Mouse (Mus musculus) lung, adult 2 months (tissue): Measurements from ENCODE around the gene Tcf7l2. TPM values are rescaled to one million over a fixed set of nuclear protein-coding genes. Genes with fewer than 3 reads are reported as not detected.

Experiments
- DNase-seq: peaks from one replicate; pipeline ENCODE4 v3.0.0; 2022
- H3K4me1 ChIP-seq: fragments of 200-500 bp; 2 replicates; pipeline ENCODE4 v1.6.1; 2011; ENCODE audit warnings: low read length; ENCODE audit not compliant: control insufficient read depth, insufficient read depth
- H3K4me3 ChIP-seq: fragments of 200-500 bp; replicated peaks from 2 replicates; pipeline ENCODE3; 2011; ENCODE audit warnings: low read depth, mild to moderate bottlenecking, control low read depth, low read length; ENCODE audit errors: extremely low read depth
- CTCF ChIP-seq: fragments of 200-500 bp; IDR thresholded peaks from 2 replicates; pipeline ENCODE4 v1.5.1; 2011; ENCODE audit warnings: mild to moderate bottlenecking, low read length, control low read depth; ENCODE audit not compliant: insufficient read depth
- POLR2A ChIP-seq: fragments of 200-500 bp; IDR thresholded peaks from 2 replicates; pipeline ENCODE4 v1.6.1; 2011; ENCODE audit warnings: low read depth, mild to moderate bottlenecking, control low read depth, low read length, borderline replicate concordance; ENCODE audit errors: extremely low read depth
- WGBS: fragments of 180-500 bp; shearing (Covaris S2); methylation state at CpG from one replicate; pipeline ENCODE4 v1.1.7; 2018; 5-methylcytosine and 5-hydroxymethylcytosine counted together
- polyA plus RNA-seq: library from polyadenylated mRNA; depleted of rRNA; stranded (reverse); fragments of >200 nt; gene quantifications from 2 replicates; pipeline ENCODE4 v1.2.3, GENCODE M21; 2012

The Tcf7l2 gene
- polyA plus RNA-seq, 1 experiment = 18.5 TPM

- no peak for DNase-seq
- TF ChIP-seq POLR2A (no peak), CTCF (no peak)
- 45% methylated on average over 4 of the region's 4 CpGs for WGBS
- peaks cover 4% of the 10 kb centered on the region; the same call in 1 of the 2 replicates for H3K4me1 ChIP-seq
- H3K4me3 ChIP-seq = no peak overlapping the region
These were observed 154.3 kb downstream of the Tcf7l2 start for GRCm38 (mm10) chr19:55895807-55896420.

- DNase-seq = no peak
- no peak for TF ChIP-seq POLR2A
- no peak for TF ChIP-seq CTCF
- Histone ChIP-seq H3K4me1 (peaks cover 4% of the 10 kb centered on the region; the same call in 1 of the 2 replicates), H3K4me3 (no peak overlapping the region)
- 84% methylated on average over 10 of the region's 10 CpGs for WGBS
These were observed 155.0 kb downstream of the Tcf7l2 start for GRCm38 (mm10) chr19:55896629-55897028.

GRCm38 (mm10) chr19:55902573-55903385, 161.2 kb downstream of the Tcf7l2 start:
- H3K4me3 ChIP-seq = no peak overlapping the region
- H3K4me1 ChIP-seq = no peaks in the 10 kb centered on the region
- 89% methylated on average over 12 of the region's 12 CpGs for WGBS
- DNase-seq = no peak
- TF ChIP-seq POLR2A (no peak), CTCF (no peak)

- peak; percentile 42 for TF ChIP-seq CTCF
- TF ChIP-seq POLR2A = no peak
- Histone ChIP-seq H3K4me3 (no peak overlapping the region), H3K4me1 (no peaks in the 10 kb centered on the region)
- DNase-seq = no peak
- whole genome bisulfite sequencing = 68% methylated on average over 7 of the region's 7 CpGs
These were observed 167.4 kb downstream of the Tcf7l2 start for GRCm38 (mm10) chr19:55909039-55909438.

- no peak for TF ChIP-seq POLR2A
- no peak for TF ChIP-seq CTCF
- WGBS = 98% methylated on average over 8 of the region's 8 CpGs
These were observed 170.3 kb downstream of the Tcf7l2 start for GRCm38 (mm10) chr19:55911941-55912340.

GRCm38 (mm10) chr19:55912813-55913212, 171.2 kb downstream of the Tcf7l2 start:
- 94% methylated on average over 8 of the region's 8 CpGs for WGBS
- peaks cover 2% of the 10 kb centered on the region; the same call in 1 of the 2 replicates for H3K4me1 ChIP-seq
- no peak overlapping the region for H3K4me3 ChIP-seq
- no peak for DNase-seq
- no peak for TF ChIP-seq POLR2A
- no peak for TF ChIP-seq CTCF

More at GRCm38 (mm10) chr19:55911941-55912340, 170.3 kb downstream of the Tcf7l2 start:
- Histone ChIP-seq H3K4me3 (no peak overlapping the region), H3K4me1 (peaks cover 2% of the 10 kb centered on the region; the same call in 1 of the 2 replicates)
- DNase-seq = no peak

- DNase-seq = no peak
- WGBS = 89% methylated on average over 10 of the region's 10 CpGs
- no peak overlapping the region for H3K4me3 ChIP-seq
- TF ChIP-seq POLR2A (no peak), CTCF (no peak)
- peaks cover 2% of the 10 kb centered on the region; the same call in 1 of the 2 replicates for H3K4me1 ChIP-seq
These were observed 172.0 kb downstream of the Tcf7l2 start for GRCm38 (mm10) chr19:55913585-55913984.

- no peak for DNase-seq
- Histone ChIP-seq H3K4me3 (no peak overlapping the region), H3K4me1 (peaks cover 2% of the 10 kb centered on the region; the same call in 1 of the 2 replicates)
- 72% methylated on average over 20 of the region's 20 CpGs for WGBS
- TF ChIP-seq POLR2A (no peak), CTCF (no peak)
These were observed 173.1 kb downstream of the Tcf7l2 start for GRCm38 (mm10) chr19:55914614-55915211.

GRCm38 (mm10) chr19:55915506-55915905, 173.9 kb downstream of the Tcf7l2 start:
- WGBS = 24% methylated on average over 7 of the region's 7 CpGs
- no peak overlapping the region for H3K4me3 ChIP-seq
- H3K4me1 ChIP-seq = peaks cover 2% of the 10 kb centered on the region; the same call in 1 of the 2 replicates
- TF ChIP-seq POLR2A (no peak), CTCF (no peak)
- DNase-seq = no peak

- TF ChIP-seq CTCF (no peak), POLR2A (no peak)
- Histone ChIP-seq H3K4me3 (no peak overlapping the region), H3K4me1 (peaks cover 2% of the 10 kb centered on the region; the same call in 1 of the 2 replicates)
- DNase-seq = no peak
- WGBS = 90% methylated on average over 3 of the region's 3 CpGs
These were observed 174.6 kb downstream of the Tcf7l2 start for GRCm38 (mm10) chr19:55916211-55916610.
